15 mouse cellular contexts compared by ENCODE assay signal in the genomic region with DNA sequence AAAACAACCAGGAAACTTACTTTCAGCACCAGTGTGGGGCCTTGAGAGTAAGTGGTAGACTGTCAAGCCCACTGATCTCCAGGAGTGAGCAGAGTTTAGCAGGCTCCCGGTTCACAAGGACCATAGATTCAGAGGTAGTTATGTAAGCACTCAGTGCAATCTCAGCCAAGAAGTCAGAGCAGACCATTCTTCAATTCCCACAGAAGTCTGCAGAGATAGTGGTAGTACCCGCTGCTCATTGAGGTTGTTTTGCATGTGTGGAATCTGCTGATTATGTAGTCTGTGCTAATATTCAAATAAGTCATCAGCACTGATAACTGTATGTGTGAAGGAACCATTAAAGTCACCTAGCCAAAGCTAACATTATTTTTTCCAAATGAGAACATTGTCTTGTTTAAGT. TPM values are rescaled to one million over a fixed set of nuclear protein-coding genes. Genes with fewer than 3 reads are reported as not detected.
DNase-seq lines count a peak whose midpoint lies in the region; ATAC-seq lines count a peak whose summit lies in the region.
"Had no signal": no experiment of that assay in that cellular context is flagged by ENCODE, and none has a peak within 500 bp of the region (broad histone marks: within the 10 kb centered on the region; RNA-seq: fewer than 3 reads in every experiment).

No protein-coding gene starts in this region.

- peaks cover 6% of the 10 kb centered on the region; the same call in 1 of the 2 replicates for H3K36me3 ChIP-seq in intestine, embryonic 16.5 days (ENCODE audit: control insufficient read depth, insufficient read depth, low read length)
- H3K36me3 ChIP-seq in intestine, embryonic 15.5 days = peaks cover 5% of the 10 kb centered on the region
- H3K36me3 ChIP-seq in lung, embryonic 15.5 days = peaks cover 33% of the 10 kb centered on the region
- no peaks in the 10 kb centered on the region; the same call in 1 of the 2 replicates for H3K36me3 ChIP-seq in stomach, embryonic 16.5 days (ENCODE audit: control insufficient read depth, insufficient read depth, low read length)

- H3K4me1 ChIP-seq in intestine, embryonic 16.5 days (ENCODE audit: control insufficient read depth, insufficient read depth, low read length) = no peaks in the 10 kb centered on the region; the same call in none of the 2 replicates
- 0 out of 2 replicates have a peak, but pooled peaks cover 3% of the 10 kb centered on the region for H3K4me1 ChIP-seq in intestine, embryonic 15.5 days (replicated peaks)
- H3K4me1 ChIP-seq in lung, embryonic 15.5 days = peaks cover 25% of the 10 kb centered on the region
- peaks cover 7% of the 10 kb centered on the region; the same call in 1 of the 2 replicates for H3K4me1 ChIP-seq in brown adipose tissue, adult 24 weeks (ENCODE audit: control insufficient read depth, insufficient read depth, insufficient read length, low read length)
- peaks cover 7% of the 10 kb centered on the region; the same call in 1 of the 2 replicates for H3K4me1 ChIP-seq in stomach, embryonic 16.5 days (ENCODE audit: control insufficient read depth, insufficient read depth, low read length)

- DNase-seq in lung, postnatal 25 days (ENCODE audit: low spot score) = no peak
- DNase-seq in urinary bladder, postnatal 4 days (ENCODE audit: low spot score in 2 of 2) = no peak
- DNase-seq: adrenal gland, postnatal 14 days; cerebellum, adult 11 months; forebrain, postnatal 0 days; kidney, adult 18-20 months; lung, postnatal 14 days; right cerebral cortex, postnatal 14 days; thymus, postnatal 25 days had no signal

- no peak overlapping the region for H3K4me3 ChIP-seq in intestine, embryonic 16.5 days (ENCODE audit: low read length)
- no peak overlapping the region for H3K4me3 ChIP-seq in intestine, embryonic 15.5 days (replicated peaks)
- peak overlapping the region; percentile 68; the same call in 1 of the 2 replicates for H3K4me3 ChIP-seq in lung, embryonic 15.5 days
- peak overlapping the region; percentile 23; the same call in 1 of the 2 replicates for H3K4me3 ChIP-seq in brown adipose tissue, adult 24 weeks (ENCODE audit: insufficient read depth, low read depth, low read length)
- H3K4me3 ChIP-seq in stomach, embryonic 16.5 days (replicated peaks; ENCODE audit: low read length) = 0 out of 2 replicates have a peak overlapping the region, but pooled peaks have one; percentile 2
- H3K4me3 ChIP-seq: hindbrain, embryonic 12.5 days had no signal

- 0 out of 2 replicates have a peak overlapping the region, but pooled peaks have one; percentile 69 for H3K4me2 ChIP-seq in intestine, embryonic 16.5 days (ENCODE audit: low read depth, low read length)
- no peak overlapping the region for H3K4me2 ChIP-seq in intestine, embryonic 15.5 days (replicated peaks)
- H3K4me2 ChIP-seq in lung, embryonic 15.5 days = peak overlapping the region; percentile 66
- H3K4me2 ChIP-seq in stomach, embryonic 16.5 days (ENCODE audit: low read depth, low read length) = peak overlapping the region; percentile 53
- H3K4me2 ChIP-seq: hindbrain, embryonic 12.5 days had no signal

- no peak overlapping the region for H3K9ac ChIP-seq in intestine, embryonic 16.5 days (ENCODE audit: low read depth, low read length)
- no peak overlapping the region for H3K9ac ChIP-seq in intestine, embryonic 15.5 days
- no peak overlapping the region for H3K9ac ChIP-seq in lung, embryonic 15.5 days
- no peak overlapping the region for H3K9ac ChIP-seq in stomach, embryonic 16.5 days (ENCODE audit: low read length)
- H3K9ac ChIP-seq: forebrain, postnatal 0 days; hindbrain, embryonic 12.5 days had no signal

- ATAC-seq in intestine, embryonic 16.5 days = no peak
- ATAC-seq in intestine, embryonic 15.5 days = no peak
- no peak for ATAC-seq in lung, embryonic 15.5 days (ENCODE audit: borderline replicate concordance, extremely low read depth, low FRiP score, low TSS enrichment)
- no peak for ATAC-seq in stomach, embryonic 16.5 days (ENCODE audit: insufficient read depth, low FRiP score)
- ATAC-seq: forebrain, postnatal 0 days had no signal

- no peaks in the 10 kb centered on the region for H3K27me3 ChIP-seq in intestine, embryonic 16.5 days (replicated peaks; ENCODE audit: control insufficient read depth, insufficient read depth, low read length)
- H3K27me3 ChIP-seq in intestine, embryonic 15.5 days (replicated peaks) = no peaks in the 10 kb centered on the region
- H3K27me3 ChIP-seq in lung, embryonic 15.5 days = no peaks in the 10 kb centered on the region
- H3K27me3 ChIP-seq in stomach, embryonic 16.5 days (ENCODE audit: control insufficient read depth, insufficient read depth, low read length) = no peaks in the 10 kb centered on the region
- H3K27me3 ChIP-seq: hindbrain, embryonic 12.5 days had no signal

- no peak overlapping the region for H3K27ac ChIP-seq in intestine, embryonic 16.5 days (ENCODE audit: low read length)
- no peak overlapping the region for H3K27ac ChIP-seq in intestine, embryonic 15.5 days
- H3K27ac ChIP-seq in lung, embryonic 15.5 days = no peak overlapping the region
- H3K27ac ChIP-seq in brown adipose tissue, adult 24 weeks (replicated peaks; ENCODE audit: low read depth, low read length) = no peak overlapping the region
- no peak overlapping the region for H3K27ac ChIP-seq in stomach, embryonic 16.5 days (ENCODE audit: low read length)
- H3K27ac ChIP-seq: hindbrain, embryonic 12.5 days had no signal

- no peaks in the 10 kb centered on the region for H3K9me3 ChIP-seq in intestine, embryonic 16.5 days (ENCODE audit: control insufficient read depth, low read length)
- no peaks in the 10 kb centered on the region for H3K9me3 ChIP-seq in intestine, embryonic 15.5 days
- H3K9me3 ChIP-seq in lung, embryonic 15.5 days = no peaks in the 10 kb centered on the region
- no peaks in the 10 kb centered on the region for H3K9me3 ChIP-seq in stomach, embryonic 16.5 days (replicated peaks; ENCODE audit: control insufficient read depth, low read length)
- H3K9me3 ChIP-seq: hindbrain, embryonic 12.5 days had no signal

- 63% methylated on average over 2 of the region's 2 CpGs for WGBS in intestine, embryonic 16.5 days
- 61% methylated on average over 2 of the region's 2 CpGs for WGBS in intestine, embryonic 15.5 days
- 51% methylated on average over 2 of the region's 2 CpGs for WGBS in lung, embryonic 15.5 days
- 69% methylated on average over 2 of the region's 2 CpGs for WGBS in stomach, embryonic 16.5 days

RNA-seq across cellular contexts. Expression of a gene that starts 1.7 kb away (rescaled TPM):
- polyA plus RNA-seq in intestine, embryonic 16.5 days (2015; fragmentation: Nextera tagmentation; extraction: Ambion mirVana) = 2.5 and 3.3 TPM in 2 replicates
- polyA plus RNA-seq in intestine, embryonic 15.5 days (2015; fragmentation: Nextera tagmentation; extraction: Ambion mirVana) = 2.9 and 3.3 TPM in 2 replicates
- polyA plus RNA-seq in lung, embryonic 15.5 days (2015; fragmentation: Nextera tagmentation; extraction: Ambion mirVana) = 8.6 and 11.7 TPM in 2 replicates
- polyA plus RNA-seq in brown adipose tissue, adult 24 weeks (2012; ENCODE audit: insufficient read depth, insufficient read length, missing spikeins) = 2.3 and 3.9 TPM in 2 replicates
- polyA plus RNA-seq in stomach, embryonic 16.5 days (2015; fragmentation: Nextera tagmentation; extraction: Ambion mirVana) = 5.2 and 5.7 TPM in 2 replicates

RNA-seq across cellular contexts. Expression of a gene that starts 21.3 kb away (rescaled TPM):
- 19.5 and 22.4 TPM in 2 replicates for polyA plus RNA-seq in intestine, embryonic 16.5 days (2015; fragmentation: Nextera tagmentation; extraction: Ambion mirVana)
- polyA plus RNA-seq in intestine, embryonic 15.5 days (2015; fragmentation: Nextera tagmentation; extraction: Ambion mirVana) = 20.3 and 20.5 TPM in 2 replicates
- 27.4 and 29.9 TPM in 2 replicates for polyA plus RNA-seq in lung, embryonic 15.5 days (2015; fragmentation: Nextera tagmentation; extraction: Ambion mirVana)
- polyA plus RNA-seq in brown adipose tissue, adult 24 weeks (2012; ENCODE audit: insufficient read depth, insufficient read length, missing spikeins) = 13.8 and 22.7 TPM in 2 replicates
- polyA plus RNA-seq in stomach, embryonic 16.5 days (2015; fragmentation: Nextera tagmentation; extraction: Ambion mirVana) = 18.4 and 20.9 TPM in 2 replicates

RNA-seq across cellular contexts. Expression of a gene that starts 21.5 kb away (rescaled TPM):
- 16.9 and 20.6 TPM in 2 replicates for polyA plus RNA-seq in intestine, embryonic 16.5 days (2015; fragmentation: Nextera tagmentation; extraction: Ambion mirVana)
- 21.3 and 22.3 TPM in 2 replicates for polyA plus RNA-seq in intestine, embryonic 15.5 days (2015; fragmentation: Nextera tagmentation; extraction: Ambion mirVana)
- 21.9 and 25.4 TPM in 2 replicates for polyA plus RNA-seq in lung, embryonic 15.5 days (2015; fragmentation: Nextera tagmentation; extraction: Ambion mirVana)
- 10.9 and 12.2 TPM in 2 replicates for polyA plus RNA-seq in brown adipose tissue, adult 24 weeks (2012; ENCODE audit: insufficient read depth, insufficient read length, missing spikeins)
- 17.6 and 20.5 TPM in 2 replicates for polyA plus RNA-seq in stomach, embryonic 16.5 days (2015; fragmentation: Nextera tagmentation; extraction: Ambion mirVana)

Comparison
In these comparisons a context has a peak if more than half of its experiments do, and no peak if none do; other contexts are left out.
1. H3K4me3 ChIP-seq: peak in lung, embryonic 15.5 days (single experiment), brown adipose tissue, adult 24 weeks (single experiment) and stomach, embryonic 16.5 days (single experiment); none in intestine, embryonic 16.5 days (single experiment) and intestine, embryonic 15.5 days (single experiment).